Mouse (Mus musculus): Measurements from ENCODE around the gene Rln1.

DNA sequence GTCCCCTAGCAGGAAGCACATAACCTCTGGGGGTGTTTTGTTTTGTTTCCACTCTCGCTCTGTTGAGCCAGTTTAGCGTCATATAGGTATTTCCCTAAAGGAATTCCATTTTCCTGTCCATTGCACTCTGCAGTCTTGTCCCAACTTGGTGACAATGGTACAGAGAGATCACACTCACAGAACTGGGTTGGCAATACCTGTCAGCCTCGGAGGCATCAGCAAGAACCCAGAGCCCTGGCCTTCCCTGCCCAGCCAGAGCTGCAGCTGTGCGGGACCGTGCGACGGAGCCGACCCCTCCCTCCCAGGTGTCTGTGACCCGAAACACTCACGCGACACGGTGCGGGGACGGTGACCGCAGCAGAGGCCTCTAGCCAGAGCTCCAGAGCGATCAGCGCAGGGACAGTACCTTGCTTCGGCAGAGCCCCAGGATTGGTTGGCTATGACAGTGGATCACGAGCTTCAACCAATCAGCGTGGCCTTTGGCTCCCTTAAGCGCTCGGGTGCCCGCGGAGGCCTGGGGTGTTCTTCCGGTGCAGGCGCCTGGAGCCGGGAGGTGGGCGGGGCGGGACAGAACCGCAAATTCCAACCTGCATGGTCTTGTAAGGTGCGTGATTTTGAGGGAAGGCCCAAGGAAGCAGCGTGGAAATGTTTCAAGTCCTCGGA lies 27.1 kb upstream of the Rln1 start:
- TF ChIP-seq CTCF (IDR thresholded peaks at IDR 0.05; ENCODE audit: insufficient read depth, low read length) (no peak), POLR2A (IDR thresholded peaks at IDR 0.05; ENCODE audit: borderline replicate concordance, extremely low read depth, low read depth, low read length) (peak; percentile 74; the same call in 1 of the 2 replicates)

All from lung, adult 2 months (tissue).